Mouse (Mus musculus) C2C12 (cell line): ENCODE measurements around the gene Nop2. TPM values are rescaled to one million over a fixed set of nuclear protein-coding genes. Genes with fewer than 3 reads are reported as not detected.

Source experiments
- H3K27me3 ChIP-seq: one replicate; pipeline ENCODE4 v1.6.1; 2011; ENCODE audit not compliant: control insufficient read depth, insufficient read depth, insufficient read length
- H3K36me3 ChIP-seq: one replicate; pipeline ENCODE4 v1.6.1; 2011; ENCODE audit not compliant: control insufficient read depth, insufficient read depth
- H3K4me3 ChIP-seq: one replicate; pipeline ENCODE4 v1.5.1; 2011; ENCODE audit warnings: mild to moderate bottlenecking, control low read depth; ENCODE audit not compliant: poor library complexity, insufficient read depth, severe bottlenecking
- H3K79me2 ChIP-seq: one replicate; pipeline ENCODE4 v1.6.1; 2011; ENCODE audit not compliant: control insufficient read depth, insufficient read depth
- H3K79me3 ChIP-seq: one replicate; pipeline ENCODE4 v1.6.1; 2011; ENCODE audit warnings: low read depth, control low read depth
- H3ac ChIP-seq: one replicate; pipeline ENCODE3; 2011; ENCODE audit warnings: low read depth; ENCODE audit not compliant: control insufficient read depth, insufficient read length
- CEBPB ChIP-seq: IDR thresholded peaks from one replicate; pipeline ENCODE4 v1.6.1; 2011; ENCODE audit warnings: low read depth, mild to moderate bottlenecking, control low read depth, moderate library complexity
- CTCF ChIP-seq: IDR thresholded peaks from one replicate; pipeline ENCODE4 v1.5.1; 2011; ENCODE audit not compliant: control insufficient read depth, insufficient read depth, insufficient read length
- FOSL1 ChIP-seq: IDR thresholded peaks from one replicate; pipeline ENCODE4 v1.8.0; 2011; ENCODE audit warnings: mild to moderate bottlenecking, low read length; ENCODE audit not compliant: poor library complexity, insufficient read depth, severe bottlenecking
- MAX ChIP-seq: IDR thresholded peaks from one replicate; pipeline ENCODE4 v1.6.1; 2011; ENCODE audit warnings: mild to moderate bottlenecking, control low read depth
- MYOD1 ChIP-seq: IDR thresholded peaks from one replicate; pipeline ENCODE4 v1.6.1; 2011; ENCODE audit warnings: low read depth; ENCODE audit not compliant: control insufficient read depth, insufficient read length
- MYOG ChIP-seq: IDR thresholded peaks from one replicate; pipeline ENCODE4 v1.6.1; 2011; ENCODE audit not compliant: control insufficient read depth, insufficient read length; ENCODE audit errors: extremely low read depth
- USF1 ChIP-seq: IDR thresholded peaks from one replicate; pipeline ENCODE4 v1.6.1; 2011; ENCODE audit warnings: low read depth, mild to moderate bottlenecking, control low read depth, moderate library complexity
- polyA plus RNA-seq: library from polyadenylated mRNA; unstranded; fragments of >200 nt; fragmentation: generic; extraction: Trizol; gene quantifications from one replicate; pipeline ENCODE4 v1.2.1, GENCODE M21; 2012; ENCODE audit warnings: missing spikeins

The Nop2 gene
- polyA plus RNA-seq, 1 experiment, result 132 TPM

- Histone ChIP-seq H3K79me3 (no peaks in the 10 kb centered on the region), H3K4me3 (no peak overlapping the region), H3K36me3 (no peaks in the 10 kb centered on the region), H3K79me2 (no peaks in the 10 kb centered on the region), H3K27me3 (no peaks in the 10 kb centered on the region), H3ac (no peak overlapping the region)
- TF ChIP-seq MYOG (no peak), CTCF (no peak)
These were observed 42.0 kb upstream of the Nop2 start for GRCm38 (mm10) chr6:125089521-125090321.

DNA sequence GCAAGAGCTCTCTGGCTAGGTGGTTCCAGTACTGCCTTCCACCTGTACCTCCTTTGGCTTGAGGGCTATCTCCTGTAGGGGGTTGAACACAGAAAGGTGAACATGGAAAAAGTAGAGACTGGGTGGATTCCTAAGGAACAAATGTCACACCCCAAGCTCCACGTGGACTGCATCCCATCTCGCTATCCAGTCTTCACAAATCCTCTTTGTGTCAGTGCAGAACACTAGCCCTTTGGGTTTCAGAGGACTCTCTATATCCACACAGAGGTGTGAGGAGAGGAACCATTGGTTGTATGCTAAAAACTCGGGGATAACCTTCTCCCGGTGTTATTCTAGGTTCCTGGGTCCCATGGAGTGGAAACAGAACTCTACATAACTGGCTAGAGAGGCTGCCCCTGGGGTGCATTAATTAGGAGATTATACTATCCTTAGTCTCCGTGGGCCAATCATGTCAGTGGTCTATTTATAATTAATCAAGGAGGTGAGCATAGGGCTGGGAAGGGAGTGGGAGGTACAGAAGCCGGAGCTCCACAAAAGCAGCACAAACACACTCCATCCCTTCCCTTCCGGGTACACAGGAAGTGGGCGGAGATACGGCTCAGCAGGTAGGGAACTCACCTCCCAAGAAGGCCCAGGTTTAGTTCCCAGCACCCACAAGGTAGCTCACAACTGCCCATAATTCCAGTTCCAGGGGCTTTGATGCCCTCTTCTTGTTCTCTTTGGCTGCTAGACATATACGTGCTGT is 41.2 kb upstream of the Nop2 start:
- Histone ChIP-seq H3K79me3 (no peaks in the 10 kb centered on the region), H3K4me3 (no peak overlapping the region), H3K27me3 (no peaks in the 10 kb centered on the region), H3K79me2 (no peaks in the 10 kb centered on the region), H3ac (no peak overlapping the region), H3K36me3 (no peaks in the 10 kb centered on the region)
- TF ChIP-seq CTCF, result no peak
- TF ChIP-seq MAX, result no peak
- TF ChIP-seq FOSL1, result no peak
- no peak for TF ChIP-seq USF1
- no peak for TF ChIP-seq MYOG
- TF ChIP-seq CEBPB, result no peak
- no peak for TF ChIP-seq MYOD1

- Histone ChIP-seq H3K27me3 (no peaks in the 10 kb centered on the region), H3K4me3 (no peak overlapping the region), H3K36me3 (no peaks in the 10 kb centered on the region), H3K79me2 (peaks cover 11% of the 10 kb centered on the region), H3ac (no peak overlapping the region), H3K79me3 (peaks cover 5% of the 10 kb centered on the region)
- TF ChIP-seq USF1 (no peak), CTCF (no peak), MAX (no peak), FOSL1 (no peak), MYOG (no peak), CEBPB (no peak), MYOD1 (no peak)
These were observed 39.3 kb upstream of the Nop2 start for GRCm38 (mm10) chr6:125092372-125092771.

- Histone ChIP-seq H3ac (no peak overlapping the region), H3K27me3 (no peaks in the 10 kb centered on the region), H3K36me3 (peaks cover 14% of the 10 kb centered on the region), H3K4me3 (no peak overlapping the region), H3K79me3 (peaks cover 30% of the 10 kb centered on the region), H3K79me2 (peaks cover 36% of the 10 kb centered on the region)
- TF ChIP-seq CTCF, result no peak
- no peak for TF ChIP-seq CEBPB
- TF ChIP-seq MYOG, result no peak
- TF ChIP-seq USF1, result no peak
- TF ChIP-seq MAX, result no peak
- TF ChIP-seq FOSL1, result no peak
- TF ChIP-seq MYOD1, result no peak
These were observed 36.9 kb upstream of the Nop2 start for GRCm38 (mm10) chr6:125094843-125095242.

- Histone ChIP-seq H3K79me2 (peaks cover 44% of the 10 kb centered on the region), H3K4me3 (peak within 1 kb of the TSS; percentile 92), H3K79me3 (peaks cover 38% of the 10 kb centered on the region), H3ac (peak within 1 kb of the TSS; percentile 83), H3K27me3 (no peaks in the 10 kb centered on the region), H3K36me3 (peaks cover 21% of the 10 kb centered on the region)
- TF ChIP-seq MYOG, result no peak
- no peak for TF ChIP-seq USF1
- no peak for TF ChIP-seq CEBPB
- TF ChIP-seq CTCF, result no peak
- no peak for TF ChIP-seq MYOD1
- TF ChIP-seq FOSL1, result no peak
- TF ChIP-seq MAX, result no peak
These were observed 36.1 kb upstream of the Nop2 start, which contains the start of gene Chd4 for GRCm38 (mm10) chr6:125095391-125096278. Chd4 (plus strand) TSS chr6:125095981.

- Histone ChIP-seq H3K36me3 (peaks cover 27% of the 10 kb centered on the region), H3K27me3 (no peaks in the 10 kb centered on the region), H3K79me3 (peaks cover 43% of the 10 kb centered on the region), H3K79me2 (peaks cover 50% of the 10 kb centered on the region), H3K4me3 (peak overlapping the region; percentile 92), H3ac (peak overlapping the region; percentile 83)
- TF ChIP-seq USF1 (no peak), MYOG (no peak), FOSL1 (no peak), CTCF (no peak), MAX (no peak), MYOD1 (no peak), CEBPB (no peak)
These were observed 35.5 kb upstream of the Nop2 start for GRCm38 (mm10) chr6:125096279-125096596.
